Mouse (Mus musculus) gonadal fat pad, adult 2 months (tissue): ENCODE measurements around the gene BC035947. TPM values are rescaled to one million over a fixed set of nuclear protein-coding genes. Genes with fewer than 3 reads are reported as not detected.
"Not testable (repeated sequence)": the region's sequence is repeated elsewhere in the genome, so short reads cannot be mapped to it uniquely, and the experiment has no call there.

Experiments used
- DNase-seq: peaks from one replicate; pipeline ENCODE4 v3.0.0-alpha.2; 2012; ENCODE audit warnings: low read depth
- polyA plus RNA-seq: library from polyadenylated mRNA; depleted of rRNA; stranded (reverse); fragments of >200 nt; gene quantifications from 2 replicates; pipeline ENCODE4 v1.2.3, GENCODE M21; 2012; rRNA removed

Gene BC035947
- 0.23 and 1.1 TPM in 2 replicates for polyA plus RNA-seq

- DNase-seq: no peak
Observed at GRCm38 (mm10) chr1:78511621-78512160, at the start of gene BC035947. Gene BC035947 (minus strand): TSS chr1:78512158.

DNA sequence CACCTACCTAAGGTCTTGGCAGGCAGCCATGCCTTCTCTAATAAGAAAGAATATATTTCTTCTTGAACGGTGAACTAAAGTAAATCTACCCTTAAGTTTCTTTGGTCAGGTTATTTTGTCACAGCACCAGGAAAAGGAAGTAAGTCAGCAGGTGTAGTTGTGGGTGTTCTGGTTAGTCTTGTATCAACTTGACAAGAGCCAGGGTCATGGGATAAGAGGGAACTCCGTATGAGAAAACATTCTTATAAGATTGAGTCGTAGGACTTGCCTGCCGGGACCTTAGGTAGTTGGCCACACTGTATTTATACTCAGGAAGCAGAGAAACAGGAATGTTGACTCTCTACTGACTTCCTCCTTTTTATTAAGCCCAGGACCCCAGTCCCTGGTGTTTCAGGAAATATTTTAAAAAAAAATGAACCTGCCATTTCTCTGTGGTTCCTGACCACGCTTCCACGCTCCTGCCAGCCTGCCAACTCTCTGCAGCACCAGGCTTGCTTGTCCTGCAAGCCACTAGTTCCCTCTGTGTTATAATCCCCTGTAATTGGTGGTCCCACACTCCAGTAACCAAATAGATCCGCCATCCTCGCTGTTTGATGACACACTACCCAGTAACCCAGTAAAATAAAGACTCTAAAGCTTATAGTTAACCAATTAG, 42.2 kb upstream of the BC035947 start:
- DNase-seq: no peak

- DNase-seq: no peak
Observed at GRCm38 (mm10) chr1:78548961-78549360, 37.0 kb upstream of the BC035947 start.

DNA sequence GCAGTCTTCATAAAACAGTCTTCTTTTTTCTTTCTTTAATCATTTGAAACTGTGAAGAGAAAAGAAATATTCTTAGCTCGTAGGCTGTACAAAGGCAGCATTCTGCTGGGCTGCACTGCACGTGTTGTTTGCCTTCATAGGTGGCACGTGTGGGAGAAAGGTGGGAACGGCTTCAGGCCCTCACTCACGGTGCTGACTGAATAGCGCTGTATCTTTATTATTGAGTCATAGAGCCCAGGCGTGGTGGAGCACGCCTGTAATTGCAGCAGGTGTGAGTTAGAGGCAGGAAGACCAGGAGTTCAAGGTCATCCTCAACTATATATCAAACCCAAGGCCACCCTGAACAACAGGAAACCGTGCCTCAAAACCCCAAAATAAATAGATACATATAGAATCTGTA, 34.3 kb upstream of the BC035947 start:
- DNase-seq: no peak

GRCm38 (mm10) chr1:78543631-78544030, 31.7 kb upstream of the BC035947 start:
- not testable (repeated sequence) for DNase-seq

DNA sequence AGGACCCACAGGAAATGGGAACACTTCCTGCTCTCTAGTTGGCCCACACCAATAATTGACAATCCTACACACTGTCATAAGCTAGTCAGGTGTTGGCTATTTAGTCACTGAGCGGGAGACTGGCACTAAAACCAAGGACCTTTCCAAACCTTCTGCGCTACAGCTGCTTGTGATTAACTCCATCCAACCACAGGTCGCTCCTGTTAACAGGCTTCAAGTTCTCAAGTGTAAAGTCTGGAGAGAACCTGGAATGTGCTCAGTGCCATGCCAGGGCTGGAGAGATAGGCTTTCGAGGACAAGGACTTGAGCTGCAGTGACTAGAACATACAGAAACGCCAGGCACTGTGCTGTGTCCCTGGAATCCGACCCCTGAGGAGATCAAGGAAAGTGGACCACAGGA, 27.2 kb upstream of the BC035947 start:
- DNase-seq: no peak

- no peak for DNase-seq
Observed at GRCm38 (mm10) chr1:78538396-78538795, 26.4 kb upstream of the BC035947 start.

GRCm38 (mm10) chr1:78537494-78538010, 25.6 kb upstream of the BC035947 start:
- no peak for DNase-seq

GRCm38 (mm10) chr1:78536310-78537164, 24.6 kb upstream of the BC035947 start:
- DNase-seq: no peak

DNA sequence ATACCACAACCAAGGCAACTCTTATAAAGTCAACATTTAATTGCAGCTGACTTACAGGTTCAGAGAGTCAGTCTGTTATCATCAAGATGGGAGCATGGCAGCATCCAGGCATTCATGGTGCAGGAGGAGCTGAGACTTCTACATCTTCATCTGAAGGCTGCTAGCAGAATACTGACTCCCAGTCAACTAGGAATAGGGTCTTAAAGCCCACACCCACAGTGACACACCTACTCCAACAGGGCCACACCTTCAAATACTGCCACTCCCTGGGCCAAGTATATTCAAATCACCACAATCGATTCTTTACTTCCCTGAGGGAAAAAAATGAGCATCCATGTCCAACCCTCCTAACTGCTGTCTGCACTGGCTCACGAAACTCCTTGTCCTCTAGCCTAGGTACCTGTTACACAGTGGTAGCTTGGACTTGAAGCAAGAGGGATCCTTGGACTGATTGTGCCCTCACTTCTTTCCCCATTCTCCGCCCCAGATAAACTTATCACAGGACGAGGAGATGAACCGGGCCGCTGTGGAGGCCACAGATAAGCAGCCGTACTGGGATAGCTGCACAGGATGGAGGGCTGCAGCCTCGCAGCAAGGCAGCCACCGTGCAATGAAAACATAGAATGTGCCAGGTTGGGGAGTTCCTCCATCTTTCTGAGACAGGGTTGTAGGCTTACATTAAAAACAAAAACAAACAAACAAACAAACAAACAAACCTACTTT, 22.6 kb upstream of the BC035947 start:
- DNase-seq: no peak

- no peak for DNase-seq
Observed at GRCm38 (mm10) chr1:78532184-78532800, 20.3 kb upstream of the BC035947 start.

- no peak for DNase-seq
Observed at GRCm38 (mm10) chr1:78530500-78531215, 18.7 kb upstream of the BC035947 start.

DNA sequence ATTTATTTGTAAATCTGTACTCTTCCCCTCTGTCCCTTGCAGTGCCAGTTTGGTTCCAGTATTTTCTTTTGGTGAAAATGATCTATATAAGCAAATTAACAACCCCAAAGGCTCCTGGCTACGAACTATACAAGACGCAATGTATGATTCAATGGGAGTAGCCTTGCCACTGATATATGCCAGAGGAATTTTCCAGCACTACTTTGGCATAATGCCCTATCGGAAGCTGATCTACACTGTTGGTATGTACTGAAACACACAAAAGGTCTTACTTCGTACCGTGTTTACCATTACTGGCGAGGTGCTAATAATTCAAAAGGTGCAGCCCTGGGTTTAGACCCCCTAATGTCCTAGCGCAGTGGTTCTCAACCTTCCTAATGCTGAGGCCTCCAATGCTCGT, 17.1 kb upstream of the BC035947 start:
- no peak for DNase-seq

- no peak for DNase-seq
Observed at GRCm38 (mm10) chr1:78528356-78528755, 16.4 kb upstream of the BC035947 start.

GRCm38 (mm10) chr1:78525189-78525886, 13.4 kb upstream of the BC035947 start:
- no peak for DNase-seq

GRCm38 (mm10) chr1:78518907-78519306, 6.9 kb upstream of the BC035947 start:
- DNase-seq: no peak

DNA sequence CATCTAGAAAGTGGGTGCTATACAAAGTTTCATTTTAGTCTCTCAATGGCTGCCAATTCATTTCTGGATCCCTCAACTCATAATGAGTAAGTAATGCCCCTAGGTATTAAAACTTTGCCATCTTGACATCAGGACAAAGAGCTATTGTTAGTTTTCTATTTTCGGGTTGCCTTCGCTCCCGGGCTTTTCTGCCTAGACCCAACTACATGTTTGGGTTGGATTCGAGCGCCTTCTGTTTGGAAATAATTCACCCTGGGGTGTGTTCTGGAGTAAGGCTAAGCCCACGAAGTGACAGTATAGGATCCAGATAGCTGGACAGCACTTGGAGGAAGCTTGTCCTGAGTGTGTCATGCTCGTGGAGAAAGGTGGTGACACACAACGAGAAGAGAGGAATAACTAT, 798 bp upstream of the BC035947 start:
- no peak for DNase-seq

DNA sequence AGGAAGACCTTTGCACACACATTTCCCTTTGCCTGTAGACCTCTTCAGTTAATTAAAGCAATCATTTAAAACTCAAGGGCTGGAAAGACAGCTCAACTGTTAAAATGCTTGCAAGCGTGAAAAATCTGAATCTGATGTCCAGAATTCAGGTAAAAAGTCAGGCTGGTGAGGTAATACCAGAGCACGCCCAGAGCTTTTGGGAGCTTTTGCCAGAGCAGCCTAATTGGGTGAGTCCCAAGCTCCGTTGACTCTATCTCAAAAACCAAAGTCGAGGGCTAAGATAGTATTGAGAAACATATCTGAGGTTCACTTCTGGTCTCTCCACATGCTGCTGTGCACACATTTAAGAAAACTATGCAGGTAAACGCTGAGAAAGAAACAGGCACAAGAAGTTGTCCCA, 1.1 kb downstream of the BC035947 start, which contains the start of gene Mogat1:
TSS of gene Mogat1 (plus strand) at position 130 of the 400 bp plus-strand sequence.
- peak; percentile 22 for DNase-seq

DNA sequence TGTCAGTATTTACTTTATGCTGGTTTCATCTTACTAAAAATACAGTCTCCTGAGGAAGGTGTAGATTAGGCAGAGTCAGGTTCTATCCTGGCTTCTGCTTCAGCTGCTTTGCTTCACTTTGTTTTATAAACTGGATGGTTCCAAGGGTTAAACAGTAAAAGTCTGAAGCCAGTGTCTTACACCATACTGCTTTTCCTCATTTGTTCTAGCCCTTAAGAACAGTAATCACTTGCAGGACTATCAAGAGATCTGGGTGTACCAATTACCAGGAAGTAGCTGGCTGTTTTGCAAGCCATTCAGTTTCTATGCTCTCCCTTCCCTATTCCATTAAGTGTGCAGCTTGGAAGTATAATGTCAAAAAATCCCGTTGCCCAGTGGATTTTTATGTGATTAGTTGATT, 4.8 kb downstream of the BC035947 start:
- DNase-seq: no peak

- no peak for DNase-seq
Observed at GRCm38 (mm10) chr1:78502527-78502926, 9.4 kb downstream of the BC035947 start.
